Mouse (Mus musculus) lung, embryonic 16.5 days (tissue): ENCODE data around the gene Med13l. TPM values are rescaled to one million over a fixed set of nuclear protein-coding genes. Genes with fewer than 3 reads are reported as not detected.

Experiments used
- ATAC-seq: fragments of 200-750 bp; cut with Nextera tagmentation; 2 replicates; pipeline ENCODE4 v1.8.0; 2017; ENCODE audit warnings: low read depth, mild to moderate bottlenecking, moderate library complexity
- H3K27ac ChIP-seq: fragments of 300-500 bp; sonication (generic); 2 replicates; pipeline ENCODE4 v1.5.1; 2014; ENCODE audit warnings: mild to moderate bottlenecking, control low read depth, low read length
- H3K27me3 ChIP-seq: fragments of 300-500 bp; sonication (generic); 2 replicates; pipeline ENCODE4 v1.6.1; 2014; ENCODE audit warnings: low read depth, low read length, mixed read lengths; ENCODE audit not compliant: control insufficient read depth, insufficient read depth
- H3K36me3 ChIP-seq: fragments of 300-500 bp; sonication (generic); 2 replicates; pipeline ENCODE4 v1.6.1; 2014; ENCODE audit warnings: low read length; ENCODE audit not compliant: control insufficient read depth, insufficient read depth
- H3K4me1 ChIP-seq: fragments of 300-500 bp; sonication (generic); replicated peaks from 2 replicates; pipeline ENCODE4 v1.6.1; 2014; ENCODE audit warnings: low read length, mixed read lengths; ENCODE audit not compliant: control insufficient read depth, insufficient read depth
- H3K4me2 ChIP-seq: fragments of 300-500 bp; sonication (generic); 2 replicates; pipeline ENCODE4 v1.6.1; 2014; ENCODE audit warnings: low read depth, low read length, control low read depth
- H3K4me3 ChIP-seq: fragments of 300-500 bp; sonication (generic); 2 replicates; pipeline ENCODE4 v1.5.1; 2014; ENCODE audit warnings: mild to moderate bottlenecking, low read length, control low read depth
- H3K9ac ChIP-seq: fragments of 300-500 bp; sonication (generic); 2 replicates; pipeline ENCODE4 v1.6.1; 2014; ENCODE audit warnings: low read length, control low read depth
- H3K9me3 ChIP-seq: fragments of 300-500 bp; sonication (generic); 2 replicates; pipeline ENCODE4 v1.6.1; 2016; ENCODE audit warnings: low read length; ENCODE audit not compliant: control insufficient read depth
- WGBS: fragments of 180-500 bp; shearing (Covaris S2); extraction: QIAGEN DNeasy Blood & Tissue Kit; methylation state at CpG from one replicate; pipeline ENCODE4 v1.1.7; 2014; 5-methylcytosine and 5-hydroxymethylcytosine counted together
- polyA plus RNA-seq: library from polyadenylated mRNA; unstranded; fragments of >200 nt; fragmentation: Nextera tagmentation; extraction: Ambion mirVana; gene quantifications from 2 replicates; pipeline ENCODE4 v1.2.1, GENCODE M21; 2015

Gene Med13l
- polyA plus RNA-seq, 1 experiment from 2014 or later, result 9.5 TPM

DNA sequence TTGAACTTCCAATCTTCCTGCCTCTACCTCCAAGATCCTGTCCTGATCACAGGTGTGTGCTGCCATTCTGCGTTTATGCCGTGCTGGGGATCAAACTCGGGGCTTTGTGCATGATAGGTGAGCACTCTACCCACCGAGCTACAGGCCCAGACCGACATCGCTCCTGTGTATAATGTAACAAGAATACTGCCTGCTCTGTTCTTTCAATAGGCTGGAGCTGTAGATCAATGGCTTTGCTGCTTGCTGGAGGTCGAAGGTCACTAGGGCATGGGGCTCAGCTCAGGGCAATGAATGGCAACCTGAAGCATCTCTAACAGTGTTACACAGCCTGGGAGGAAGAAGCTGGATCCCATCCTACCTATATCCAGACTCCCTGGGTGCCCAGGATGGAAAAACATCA lies 241.6 kb downstream of the Med13l start:
- Histone ChIP-seq H3K4me2 (no peak overlapping the region), H3K4me1 (no peaks in the 10 kb centered on the region), H3K9me3 (no peaks in the 10 kb centered on the region), H3K27ac (no peak overlapping the region), H3K36me3 (no peaks in the 10 kb centered on the region), H3K9ac (no peak overlapping the region), H3K27me3 (no peaks in the 10 kb centered on the region), H3K4me3 (no peak overlapping the region)
- 84% methylated on average over 7 of the region's 7 CpGs for WGBS
- ATAC-seq, result no peak

- H3K4me1 ChIP-seq, result no peaks in the 10 kb centered on the region
- H3K27me3 ChIP-seq, result no peaks in the 10 kb centered on the region
- no peaks in the 10 kb centered on the region for H3K9me3 ChIP-seq
- no peak for ATAC-seq
- WGBS, result 74% methylated on average over 12 of the region's 12 CpGs
- H3K4me2 ChIP-seq, result no peak overlapping the region
- H3K4me3 ChIP-seq, result no peak overlapping the region
- H3K27ac ChIP-seq, result no peak overlapping the region
- H3K36me3 ChIP-seq, result no peaks in the 10 kb centered on the region
- H3K9ac ChIP-seq, result no peak overlapping the region
These were observed 248.5 kb downstream of the Med13l start for GRCm38 (mm10) chr5:118808946-118809345.

GRCm38 (mm10) chr5:118809588-118809987 lies 249.1 kb downstream of the Med13l start:
- WGBS, result 68% methylated on average over 5 of the region's 5 CpGs
- Histone ChIP-seq H3K27me3 (no peaks in the 10 kb centered on the region), H3K4me1 (no peaks in the 10 kb centered on the region), H3K9ac (no peak overlapping the region), H3K36me3 (no peaks in the 10 kb centered on the region), H3K4me3 (no peak overlapping the region), H3K9me3 (no peaks in the 10 kb centered on the region), H3K4me2 (no peak overlapping the region), H3K27ac (no peak overlapping the region)
- ATAC-seq, result no peak

- no peaks in the 10 kb centered on the region for H3K36me3 ChIP-seq
- no peak for ATAC-seq
- H3K9ac ChIP-seq, result no peak overlapping the region
- no peak overlapping the region for H3K4me3 ChIP-seq
- H3K27me3 ChIP-seq, result no peaks in the 10 kb centered on the region
- WGBS, result 40% methylated on average over 5 of the region's 5 CpGs
- no peak overlapping the region for H3K27ac ChIP-seq
- no peak overlapping the region for H3K4me2 ChIP-seq
- H3K9me3 ChIP-seq, result no peaks in the 10 kb centered on the region
- no peaks in the 10 kb centered on the region for H3K4me1 ChIP-seq
These were observed 251.2 kb downstream of the Med13l start for GRCm38 (mm10) chr5:118811690-118812089.

DNA sequence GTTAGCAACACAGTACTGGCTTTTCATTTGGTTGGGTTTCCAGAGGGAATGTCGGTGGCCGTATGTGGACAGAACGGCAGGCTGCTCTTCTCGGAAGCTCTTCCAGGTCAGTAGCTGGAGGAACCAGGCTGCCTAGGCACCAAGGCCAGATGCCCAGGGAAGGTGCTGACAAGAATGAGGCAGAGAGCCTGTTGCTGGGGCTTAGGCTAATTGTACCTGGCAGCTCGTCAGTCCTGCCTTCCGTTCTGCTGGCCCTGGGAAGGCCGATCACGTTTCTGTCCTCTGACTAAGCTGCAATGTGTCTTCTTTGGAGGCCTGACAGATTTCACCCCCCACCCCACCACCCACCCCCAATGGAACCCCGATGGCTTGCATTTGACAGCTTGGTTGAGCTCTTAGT lies 251.9 kb downstream of the Med13l start:
- Histone ChIP-seq H3K4me2 (no peak overlapping the region), H3K27me3 (no peaks in the 10 kb centered on the region), H3K9me3 (no peaks in the 10 kb centered on the region), H3K4me1 (no peaks in the 10 kb centered on the region), H3K36me3 (no peaks in the 10 kb centered on the region), H3K4me3 (no peak overlapping the region), H3K9ac (no peak overlapping the region), H3K27ac (no peak overlapping the region)
- 68% methylated on average over 9 of the region's 9 CpGs for WGBS
- ATAC-seq, result no peak

DNA sequence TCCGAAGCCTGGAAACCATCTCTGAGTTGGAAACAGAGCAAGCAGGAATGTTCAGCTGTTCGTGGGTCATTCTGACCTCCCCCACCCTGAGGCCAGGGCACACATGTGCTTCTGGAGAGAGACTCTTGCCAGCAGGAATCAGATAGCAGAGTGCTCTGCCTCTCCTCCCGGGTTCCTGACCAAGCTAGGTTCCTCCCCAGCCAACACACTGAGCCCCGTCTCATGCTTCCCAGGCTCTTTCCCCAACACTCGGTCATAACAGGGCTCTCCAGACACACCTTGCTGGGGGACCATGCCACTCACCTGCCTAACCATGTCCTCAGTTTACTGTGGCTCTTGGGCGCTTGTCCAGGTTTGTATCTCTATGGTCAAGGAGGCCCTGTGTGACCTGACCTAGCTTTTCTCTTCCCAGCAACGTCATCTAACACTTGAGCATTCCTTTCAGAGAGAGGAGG lies 252.5 kb downstream of the Med13l start:
- ATAC-seq, result no peak
- Histone ChIP-seq H3K9me3 (no peaks in the 10 kb centered on the region), H3K4me1 (no peaks in the 10 kb centered on the region), H3K27ac (no peak overlapping the region), H3K4me2 (no peak overlapping the region), H3K27me3 (no peaks in the 10 kb centered on the region), H3K36me3 (no peaks in the 10 kb centered on the region), H3K9ac (no peak overlapping the region), H3K4me3 (no peak overlapping the region)
- WGBS, result 40% methylated on average over 7 of the region's 7 CpGs

- ATAC-seq, result no peak
- WGBS, result 38% methylated on average over 6 of the region's 6 CpGs
- Histone ChIP-seq H3K27ac (no peak overlapping the region), H3K36me3 (no peaks in the 10 kb centered on the region), H3K9ac (no peak overlapping the region), H3K27me3 (no peaks in the 10 kb centered on the region), H3K4me3 (no peak overlapping the region), H3K4me1 (no peaks in the 10 kb centered on the region), H3K9me3 (no peaks in the 10 kb centered on the region), H3K4me2 (no peak overlapping the region)
These were observed 253.6 kb downstream of the Med13l start for GRCm38 (mm10) chr5:118814052-118814451.
